Mouse (Mus musculus) liver, embryonic 16.5 days (tissue): ENCODE measurements around the gene Nhlrc2. TPM values are rescaled to one million over a fixed set of nuclear protein-coding genes. Genes with fewer than 3 reads are reported as not detected.
A peak's percentile ranks its signal among the peaks of the same experiment; 100 is the strongest.
"Not testable (repeated sequence)": the region's sequence is repeated elsewhere in the genome, so short reads cannot be mapped to it uniquely, and the experiment has no call there.

Source experiments
- ATAC-seq: fragments of 200-750 bp; cut with Nextera tagmentation; 2 replicates; pipeline ENCODE4 v1.8.0; 2017; ENCODE audit warnings: low read depth, mild to moderate bottlenecking, moderate number of reproducible peaks, moderate library complexity
- H3K27ac ChIP-seq: fragments of 300-500 bp; sonication (generic); 2 replicates; pipeline ENCODE4 v1.5.1; 2014; ENCODE audit warnings: mild to moderate bottlenecking, low read length
- H3K27me3 ChIP-seq: fragments of 300-500 bp; sonication (generic); 2 replicates; pipeline ENCODE4 v1.6.1; 2014; ENCODE audit warnings: low read depth, low read length, mixed read lengths; ENCODE audit not compliant: control insufficient read depth, insufficient read depth
- H3K36me3 ChIP-seq: fragments of 300-500 bp; sonication (generic); 2 replicates; pipeline ENCODE4 v1.6.1; 2014; ENCODE audit warnings: mild to moderate bottlenecking; ENCODE audit not compliant: control insufficient read depth, insufficient read depth
- H3K4me1 ChIP-seq: fragments of 300-500 bp; sonication (generic); 2 replicates; pipeline ENCODE4 v1.6.1; 2014; ENCODE audit warnings: low read depth, low read length, mixed read lengths; ENCODE audit not compliant: control insufficient read depth
- H3K4me2 ChIP-seq: fragments of 300-500 bp; sonication (generic); 2 replicates; pipeline ENCODE4 v1.6.1; 2014; ENCODE audit warnings: low read depth, low read length, mixed read lengths
- H3K4me3 ChIP-seq: fragments of 300-500 bp; sonication (generic); 2 replicates; pipeline ENCODE4 v1.5.1; 2014; ENCODE audit warnings: low read depth, mild to moderate bottlenecking, low read length
- H3K9ac ChIP-seq: fragments of 300-500 bp; sonication (generic); 2 replicates; pipeline ENCODE4 v1.6.1; 2014; ENCODE audit warnings: low read depth, low read length
- H3K9me3 ChIP-seq: fragments of 300-500 bp; sonication (generic); replicated peaks from 2 replicates; pipeline ENCODE4 v1.6.1; 2016; ENCODE audit warnings: low read length; ENCODE audit not compliant: control insufficient read depth
- WGBS: fragments of 180-500 bp; shearing (Covaris S2); extraction: QIAGEN DNeasy Blood & Tissue Kit; methylation state at CpG from one replicate; pipeline ENCODE4 v1.1.7; 2014; ENCODE audit not compliant: insufficient replicate concordance; 5-methylcytosine and 5-hydroxymethylcytosine counted together
- polyA plus RNA-seq: library from polyadenylated mRNA; unstranded; fragments of >200 nt; fragmentation: Nextera tagmentation; extraction: Ambion mirVana; gene quantifications from 2 replicates; pipeline ENCODE4 v1.2.1, GENCODE M21; 2015

The Nhlrc2 gene
- 7.2 and 7.8 TPM in 2 replicates for polyA plus RNA-seq

- Histone ChIP-seq H3K9ac (peak within 1 kb of the TSS; percentile 96), H3K4me3 (peak within 1 kb of the TSS; percentile 99), H3K36me3 (peaks cover 25% of the 10 kb centered on the region), H3K27me3 (no peaks in the 10 kb centered on the region), H3K4me2 (peak within 1 kb of the TSS; percentile 85), H3K27ac (peak within 1 kb of the TSS; percentile 97), H3K9me3 (no peaks in the 10 kb centered on the region), H3K4me1 (peaks cover 26% of the 10 kb centered on the region)
- ATAC-seq, result peak; percentile 88
- under 1% methylated on average over 69 of the region's 69 CpGs for WGBS
These were observed at the start of gene Nhlrc2 for GRCm38 (mm10) chr19:56548230-56549032. Gene Nhlrc2 (plus strand): TSS chr19:56548261.

- not testable (repeated sequence) for H3K27ac ChIP-seq, H3K27me3 ChIP-seq, H3K4me2 ChIP-seq, H3K9ac ChIP-seq, H3K9me3 ChIP-seq, H3K4me3 ChIP-seq, H3K4me1 ChIP-seq, H3K36me3 ChIP-seq
- peak; percentile 61 for ATAC-seq
- WGBS, result no CpG with 5 or more reads among the region's 5 CpGs
These were observed 45.0 kb upstream of the Nhlrc2 start for GRCm38 (mm10) chr19:56503069-56503468.

DNA sequence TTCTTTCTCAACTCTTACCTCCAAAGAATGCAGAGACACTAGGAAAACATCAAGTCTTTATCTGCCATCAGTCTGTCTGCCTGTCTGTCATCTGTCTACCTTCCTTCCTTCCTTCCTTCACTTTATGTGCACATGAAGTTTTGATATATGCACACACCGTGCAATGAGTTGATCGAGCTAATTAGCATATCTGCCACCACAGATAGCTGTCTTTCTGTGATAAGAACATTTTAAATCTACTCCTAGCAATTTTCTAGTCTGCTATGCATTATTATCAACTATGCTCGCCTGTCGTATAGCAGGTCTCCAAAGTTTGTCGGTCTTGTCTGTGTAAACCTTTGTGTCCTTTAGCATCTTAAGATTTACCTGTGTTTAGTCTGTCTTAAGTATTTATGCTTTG, 44.5 kb upstream of the Nhlrc2 start:
- H3K9me3 ChIP-seq, result not testable (repeated sequence)

DNA sequence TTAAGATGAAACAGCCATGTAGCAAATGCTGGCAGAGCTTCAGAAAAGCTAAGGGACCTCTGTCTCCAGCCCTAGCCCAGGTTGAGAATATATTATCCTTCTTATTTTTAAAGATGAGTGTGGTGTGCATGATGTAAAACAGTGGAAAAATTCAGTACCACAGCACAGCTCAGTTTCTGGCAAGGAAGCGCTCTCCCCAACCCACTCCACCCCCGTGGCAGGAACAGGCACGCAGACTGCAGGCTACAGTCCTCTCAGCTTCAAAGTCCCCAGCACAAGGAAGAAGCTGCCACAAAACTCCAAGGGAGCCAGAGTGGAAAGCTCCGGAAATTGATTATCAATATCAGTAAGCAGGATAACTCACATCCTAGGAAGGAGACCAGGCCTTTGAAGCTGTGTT, 36.9 kb upstream of the Nhlrc2 start:
- H3K36me3 ChIP-seq, H3K27me3 ChIP-seq, H3K9me3 ChIP-seq, H3K27ac ChIP-seq, H3K4me1 ChIP-seq, H3K9ac ChIP-seq, H3K4me3 ChIP-seq, H3K4me2 ChIP-seq, ATAC-seq: not testable (repeated sequence)
- no CpG with 5 or more reads among the region's 4 CpGs for WGBS

More for the DNA sequence above, 44.5 kb upstream of the Nhlrc2 start:
- no CpG with 5 or more reads among the region's 5 CpGs for WGBS
- not testable (repeated sequence) for H3K4me2 ChIP-seq, H3K4me1 ChIP-seq, H3K36me3 ChIP-seq, H3K27me3 ChIP-seq, H3K4me3 ChIP-seq, H3K27ac ChIP-seq, H3K9ac ChIP-seq
- ATAC-seq, result 0 out of 2 replicates have a peak, but pooled peaks have one; percentile 30

- ATAC-seq, result 0 out of 2 replicates have a peak, but pooled peaks have one; percentile 37
- WGBS, result no CpG with 5 or more reads among the region's 2 CpGs
These were observed 34.5 kb upstream of the Nhlrc2 start for GRCm38 (mm10) chr19:56513527-56513926.

GRCm38 (mm10) chr19:56519408-56519807, 28.7 kb upstream of the Nhlrc2 start:
- not testable (repeated sequence) for H3K4me1 ChIP-seq, H3K4me3 ChIP-seq, H3K27ac ChIP-seq, H3K36me3 ChIP-seq, H3K4me2 ChIP-seq, H3K9me3 ChIP-seq, H3K27me3 ChIP-seq, H3K9ac ChIP-seq
- ATAC-seq, result peak; percentile 64
- no CpG with 5 or more reads among the region's 7 CpGs for WGBS

More at GRCm38 (mm10) chr19:56513527-56513926, 34.5 kb upstream of the Nhlrc2 start:
- H3K4me1 ChIP-seq, H3K4me2 ChIP-seq, H3K27me3 ChIP-seq, H3K4me3 ChIP-seq, H3K27ac ChIP-seq, H3K36me3 ChIP-seq, H3K9me3 ChIP-seq, H3K9ac ChIP-seq: not testable (repeated sequence)

- H3K4me3 ChIP-seq, H3K9me3 ChIP-seq, H3K27ac ChIP-seq, H3K4me2 ChIP-seq, H3K27me3 ChIP-seq, H3K36me3 ChIP-seq, ATAC-seq, H3K9ac ChIP-seq, H3K4me1 ChIP-seq: not testable (repeated sequence)
- WGBS, result no CpG with 5 or more reads among the region's 11 CpGs
These were observed 17.5 kb upstream of the Nhlrc2 start for GRCm38 (mm10) chr19:56530529-56530928.

DNA sequence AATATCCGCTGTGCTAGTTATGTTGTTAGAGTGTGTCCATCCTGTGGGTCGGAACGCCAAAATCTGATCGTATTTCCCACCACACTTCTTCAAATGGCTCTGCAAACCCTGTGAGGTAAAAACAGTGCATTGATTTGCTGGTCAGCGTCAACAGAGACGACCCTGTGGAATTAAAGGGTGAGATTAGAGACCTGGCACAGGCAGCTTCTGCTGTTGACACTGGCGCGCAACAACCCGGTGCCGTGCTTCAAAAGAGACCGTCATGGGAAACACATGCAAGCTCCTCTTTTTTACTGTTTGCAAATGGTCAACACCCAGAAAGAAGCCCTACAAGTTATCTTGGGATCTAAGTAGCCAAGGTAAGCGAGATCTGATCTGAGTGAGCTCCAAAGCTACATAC, 16.8 kb upstream of the Nhlrc2 start:
- Histone ChIP-seq H3K4me2 (no peak overlapping the region), H3K27me3 (no peaks in the 10 kb centered on the region), H3K9ac (no peak overlapping the region), H3K9me3 (no peaks in the 10 kb centered on the region), H3K36me3 (peaks cover 7% of the 10 kb centered on the region; the same call in 1 of the 2 replicates), H3K4me1 (no peaks in the 10 kb centered on the region; the same call in none of the 2 replicates), H3K27ac (no peak overlapping the region), H3K4me3 (no peak overlapping the region)
- 79% methylated on average over 12 of the region's 12 CpGs for WGBS
- no peak for ATAC-seq

- Histone ChIP-seq H3K4me1 (no peaks in the 10 kb centered on the region; the same call in none of the 2 replicates), H3K4me2 (no peak overlapping the region), H3K9me3 (no peaks in the 10 kb centered on the region), H3K4me3 (no peak overlapping the region), H3K36me3 (peaks cover 18% of the 10 kb centered on the region; the same call in 1 of the 2 replicates), H3K27ac (no peak overlapping the region), H3K9ac (no peak overlapping the region), H3K27me3 (no peaks in the 10 kb centered on the region)
- 82% methylated on average over 14 of the region's 14 CpGs for WGBS
- no peak for ATAC-seq
These were observed 14.6 kb upstream of the Nhlrc2 start for GRCm38 (mm10) chr19:56533291-56534071.
